ENCODE assay signal across 12 mouse cellular contexts in the genomic region with DNA sequence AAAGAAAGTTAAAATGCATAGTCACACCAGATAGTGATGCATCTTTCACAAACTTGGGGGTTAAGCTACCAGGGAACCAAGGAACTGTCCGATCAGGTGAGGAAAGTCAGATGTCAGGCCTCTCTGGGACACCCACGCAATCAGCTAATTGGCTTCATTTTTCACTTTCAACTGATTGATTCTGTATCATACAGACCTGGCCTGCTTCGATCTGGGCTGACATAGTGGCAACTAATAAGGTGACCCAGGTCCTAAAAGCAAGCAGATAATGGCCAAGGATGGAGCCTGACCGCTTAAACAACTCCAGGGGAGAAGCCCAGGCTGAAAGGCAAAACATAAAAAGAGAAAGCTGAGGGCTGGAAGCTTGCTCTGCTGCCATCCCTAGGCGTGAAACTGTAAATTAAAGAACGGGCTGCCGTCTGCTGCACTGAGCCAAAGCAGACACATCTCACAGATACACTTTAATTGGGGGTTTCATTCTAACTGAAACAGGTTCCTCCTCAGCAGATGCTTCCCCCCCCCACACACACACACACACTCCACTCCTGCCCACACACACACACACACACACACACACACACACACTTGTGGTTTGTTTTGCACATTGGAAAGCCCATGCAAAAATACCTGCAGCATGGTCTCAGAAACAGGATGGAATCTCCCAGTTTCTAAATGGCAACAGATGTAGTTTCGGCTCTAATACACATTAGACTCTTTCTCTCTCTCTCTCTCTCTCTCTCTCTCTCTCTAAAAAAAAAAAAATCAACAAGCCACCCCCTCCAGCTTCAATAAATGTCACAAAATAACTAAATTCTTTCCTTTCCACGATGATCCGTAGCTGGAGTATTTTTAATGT.
DNase-seq lines count a peak whose midpoint lies in the region; ATAC-seq lines count a peak whose summit lies in the region.
"Had no signal": no experiment of that assay in that cellular context is flagged by ENCODE, and none has a peak within 500 bp of the region (broad histone marks: within the 10 kb centered on the region; RNA-seq: fewer than 3 reads in every experiment).

No protein-coding gene starts in this region.

- H3K4me3 ChIP-seq in forebrain, embryonic 12.5 days (replicated peaks): no peak overlapping the region
- H3K4me3 ChIP-seq: embryonic facial prominence, embryonic 13.5 days had no signal

- peaks cover 62% of the 10 kb centered on the region for H3K27me3 ChIP-seq in forebrain, embryonic 12.5 days

- no peak overlapping the region for H3K4me2 ChIP-seq in forebrain, embryonic 12.5 days

- 53% methylated on average over 10 of the region's 10 CpGs for WGBS in forebrain, embryonic 12.5 days

- H3K27ac ChIP-seq in forebrain, embryonic 12.5 days: no peak overlapping the region
- H3K27ac ChIP-seq: embryonic facial prominence, embryonic 13.5 days had no signal

- peaks cover 33% of the 10 kb centered on the region for H3K4me1 ChIP-seq in forebrain, embryonic 12.5 days

- no peaks in the 10 kb centered on the region for H3K36me3 ChIP-seq in forebrain, embryonic 12.5 days (replicated peaks)
- H3K36me3 ChIP-seq: embryonic facial prominence, embryonic 13.5 days had no signal

- no peak overlapping the region for H3K9ac ChIP-seq in forebrain, embryonic 12.5 days
- H3K9ac ChIP-seq: embryonic facial prominence, embryonic 13.5 days had no signal

- DNase-seq in embryo, embryonic 11 days: peak; percentile 21
- no peak for DNase-seq in embryo, embryonic 10 days (ENCODE audit: low spot score)
- peak; percentile 52 to 68 for DNase-seq in layer of hippocampus, adult 18-20 months (ENCODE audit: low spot score in 2 of 2)
- DNase-seq in layer of hippocampus, postnatal 25 days (ENCODE audit: extremely low spot score in 1 of 2, low spot score in 1 of 2): no peak
- peak; percentile 23 to 27 for DNase-seq in layer of hippocampus, postnatal 36 days
- peak; percentile 52 for DNase-seq in right cerebral cortex, postnatal 25 days
- DNase-seq: gastrocnemius, postnatal 10 days; kidney, postnatal 10 days had no signal

- no peak for ATAC-seq in erythroid progenitor cell, adult 5-6 weeks (replicated peaks; ENCODE audit: low FRiP score, poor library complexity, severe bottlenecking)
- no peak for ATAC-seq in forebrain, embryonic 12.5 days (ENCODE audit: low FRiP score)

- no peaks in the 10 kb centered on the region for H3K9me3 ChIP-seq in forebrain, embryonic 12.5 days
- H3K9me3 ChIP-seq: embryonic facial prominence, embryonic 13.5 days; megakaryocyte, embryonic 14.5 days had no signal

Comparison
In these comparisons a context has a peak if more than half of its experiments do, and no peak if none do; other contexts are left out.
1. DNase-seq: peak in embryo, embryonic 11 days (single experiment), layer of hippocampus, adult 18-20 months (2 of 2), layer of hippocampus, postnatal 36 days (2 of 2) and right cerebral cortex, postnatal 25 days (single experiment); none in embryo, embryonic 10 days (single experiment) and layer of hippocampus, postnatal 25 days (0 of 2).